Comparison of ENCODE assay signal across 1 mouse cellular context in the genomic region with DNA sequence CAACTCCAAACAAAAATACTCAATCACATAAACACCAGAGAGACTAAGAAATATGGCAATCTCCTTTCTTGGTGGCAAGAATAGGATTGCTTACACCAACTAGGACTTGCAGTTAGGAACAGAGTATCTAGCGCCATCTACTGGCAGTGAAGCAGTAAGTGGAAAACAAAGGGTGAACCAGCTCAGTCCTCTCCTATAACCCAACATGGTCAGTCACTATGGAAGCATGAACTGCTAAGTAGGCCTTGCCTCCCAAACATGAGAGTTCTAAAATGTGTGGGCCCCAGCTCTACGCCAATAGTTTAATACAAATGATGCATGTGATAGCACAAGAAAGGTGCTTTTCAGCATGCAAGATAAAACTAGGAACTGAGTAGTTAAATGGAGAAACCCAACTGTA.
TF ChIP-seq lines count a peak whose summit lies in the region.

No protein-coding gene starts in this region.

TF ChIP-seq in MEL, 35 proteins besides CTCF, POLR2A, EP300 and RAD21 (continued from another document):
- TF ChIP-seq ZNF384 (IDR thresholded peaks at IDR 0.05; ENCODE audit: low read depth, low read length) (0 out of 2 replicates have a peak, but pooled peaks have one; percentile 47), POLR2AphosphoS2 (IDR thresholded peaks at IDR 0.05; ENCODE audit: low read length) (no peak), SMC3 (IDR thresholded peaks at IDR 0.05; ENCODE audit: low read depth, low read length) (peak; percentile 95), ZKSCAN1 (IDR thresholded peaks at IDR 0.05; ENCODE audit: low read depth, low read length) (no peak), TBP (IDR thresholded peaks at IDR 0.05; ENCODE audit: low read depth, low read length) (0 out of 2 replicates have a peak, but pooled peaks have one; percentile 23), MAZ (IDR thresholded peaks at IDR 0.05; ENCODE audit: low read depth, low read length) (no peak), KAT2A (conservative IDR thresholded peaks at IDR 0.05; ENCODE audit: low read depth, low read length) (0 out of 2 replicates have a peak, but pooled peaks have one; percentile 5), SIN3A (IDR thresholded peaks at IDR 0.05; ENCODE audit: low read length) (peak; percentile 81), BHLHE40 (IDR thresholded peaks at IDR 0.05; ENCODE audit: borderline replicate concordance, low read depth, low read length) (peak; percentile 41; the same call in 1 of the 2 replicates), ZC3H11A (IDR thresholded peaks at IDR 0.05; ENCODE audit: low read depth, low read length) (peak; percentile 93), MAX (IDR thresholded peaks at IDR 0.05; ENCODE audit: low read length) (no peak)
